In genomic region chr5:23684517-23684916, GRCm38 (mm10) we compare ENCODE assay signal across 8 mouse cellular contexts. TPM values are rescaled to one million over a fixed set of nuclear protein-coding genes. Genes with fewer than 3 reads are reported as not detected.
DNase-seq lines count a peak whose midpoint lies in the region; ATAC-seq and TF ChIP-seq lines count a peak whose summit lies in the region.

TSS of gene Srpk2 (minus strand) at chr5:23684617.

- H3K27me3 ChIP-seq in heart, adult 2 months (ENCODE audit: control insufficient read depth, insufficient read depth, low read length) = no peaks in the 10 kb centered on the region
- no peaks in the 10 kb centered on the region for H3K27me3 ChIP-seq in neural tube, embryonic 12.5 days (replicated peaks)

- TF ChIP-seq CTCF in left cerebral cortex, adult 2 months (IDR thresholded peaks at IDR 0.05) = no peak
- TF ChIP-seq CTCF in cortical plate, adult 2 months (IDR thresholded peaks at IDR 0.05; ENCODE audit: extremely low read depth, insufficient read depth, low read length) = no peak
- TF ChIP-seq CTCF in heart, adult 2 months (IDR thresholded peaks at IDR 0.05) = no peak

- H3K9ac ChIP-seq in heart, adult 2 months (ENCODE audit: low read depth, low read length) = no peak within 1 kb of the TSS
- no peak within 1 kb of the TSS for H3K9ac ChIP-seq in neural tube, embryonic 12.5 days

- TF ChIP-seq EP300 in heart, adult 2 months (IDR thresholded peaks at IDR 0.05; ENCODE audit: insufficient read depth, low read depth, low read length) = no peak

- H3K27ac ChIP-seq in left cerebral cortex, adult 2 months = no peak within 1 kb of the TSS
- no peak within 1 kb of the TSS for H3K27ac ChIP-seq in cortical plate, adult 2 months (ENCODE audit: insufficient read depth, low read length)
- H3K27ac ChIP-seq in heart, adult 2 months = no peak within 1 kb of the TSS
- H3K27ac ChIP-seq in neural tube, embryonic 12.5 days = no peak within 1 kb of the TSS

- no peak within 1 kb of the TSS for H3K4me2 ChIP-seq in neural tube, embryonic 12.5 days (replicated peaks)

- H3K4me3 ChIP-seq in left cerebral cortex, adult 2 months = no peak within 1 kb of the TSS
- H3K4me3 ChIP-seq in cortical plate, adult 2 months (ENCODE audit: insufficient read depth, low read length) = no peak within 1 kb of the TSS
- H3K4me3 ChIP-seq in heart, adult 2 months = no peak within 1 kb of the TSS
- no peak within 1 kb of the TSS for H3K4me3 ChIP-seq in neural tube, embryonic 12.5 days

- no peaks in the 10 kb centered on the region for H3K4me1 ChIP-seq in cortical plate, adult 2 months (ENCODE audit: control insufficient read depth, insufficient read depth, low read length)
- H3K4me1 ChIP-seq in heart, adult 2 months (ENCODE audit: control insufficient read depth, insufficient read depth, low read length) = no peaks in the 10 kb centered on the region
- H3K4me1 ChIP-seq in neural tube, embryonic 12.5 days = no peaks in the 10 kb centered on the region

- no peaks in the 10 kb centered on the region for H3K36me3 ChIP-seq in heart, adult 2 months (ENCODE audit: control insufficient read depth, insufficient read depth, low read length)
- H3K36me3 ChIP-seq in neural tube, embryonic 12.5 days = no peaks in the 10 kb centered on the region

- H3K79me2 ChIP-seq in heart, adult 2 months (replicated peaks; ENCODE audit: control insufficient read depth, insufficient read depth, low read length) = no peaks in the 10 kb centered on the region

- intact Hi-C loops in left cerebral cortex, adult 2 months (cut with DNase I) = no loop called here
- intact Hi-C loops in heart, adult 2 months (cut with DNase I) = no loop called here

- H3K9me3 ChIP-seq in neural tube, embryonic 12.5 days = no peaks in the 10 kb centered on the region

- no peak for TF ChIP-seq POLR2A in cortical plate, adult 2 months (IDR thresholded peaks at IDR 0.05; ENCODE audit: extremely low read depth, insufficient read depth, low read length)
- TF ChIP-seq POLR2A in heart, adult 2 months (IDR thresholded peaks at IDR 0.05; ENCODE audit: insufficient read depth, low read depth, low read length) = no peak

- no peak for ATAC-seq in neural tube, embryonic 12.5 days (ENCODE audit: low FRiP score, low read depth)

- DNase-seq in left cerebral cortex, adult 2 months (ENCODE audit: extremely low spot score in 1 of 2, low spot score in 2 of 2) = no peak
- DNase-seq in left cerebral cortex, adult 11 months (ENCODE audit: low spot score) = no peak
- no peak for DNase-seq in heart, adult 2 months
- DNase-seq in layer of hippocampus, postnatal 10 days (ENCODE audit: low spot score in 2 of 2) = no peak
- DNase-seq in embryo, embryonic 10 days (ENCODE audit: low spot score) = no peak
- no peak for DNase-seq in spleen, postnatal 4 days (ENCODE audit: low spot score in 2 of 2)

- 71% methylated on average over 1 of the region's 1 CpGs for WGBS in heart, adult 2 months
- WGBS in neural tube, embryonic 12.5 days = 52% methylated on average over 1 of the region's 1 CpGs

RNA-seq across cellular contexts. Expression of gene Srpk2, which starts in this region (rescaled TPM):
- 100 to 1,000 TPM; 179 to 201 TPM for total RNA-seq in left cerebral cortex, adult 2 months (2021)
- polyA plus RNA-seq in cortical plate, adult 2 months (2012; rRNA removed) = 91.5 and 92.6 TPM in 2 replicates
- 10 to 100 TPM; 35.1 to 37.4 TPM for total RNA-seq in heart, adult 2 months (2021)
- polyA plus RNA-seq in heart, adult 2 months (2012; rRNA removed) = 8.4 and 12.1 TPM in 2 replicates
- total RNA-seq in layer of hippocampus, postnatal 10 days (2021) = 100 to 1,000 TPM; 143 to 151 TPM
- polyA plus RNA-seq in neural tube, embryonic 12.5 days (2016; fragmentation: Nextera tagmentation; extraction: Ambion mirVana) = 68.5 and 75.3 TPM in 2 replicates
